Mouse (Mus musculus): ENCODE results near the gene Irf4. TPM values are rescaled to one million over a fixed set of nuclear protein-coding genes. Genes with fewer than 3 reads are reported as not detected.

Gene Irf4
- polyA plus RNA-seq (2014; fragmentation: Nextera tagmentation; extraction: Ambion mirVana): 0.03 TPM in 1 of 2 replicates, not detected in the other

- no peaks in the 10 kb centered on the region for H3K9me3 ChIP-seq (replicated peaks; ENCODE audit: control insufficient read depth, low read length)
- peaks cover 52% of the 10 kb centered on the region for H3K27me3 ChIP-seq (ENCODE audit: control insufficient read depth, insufficient read depth, low read length)
- no peaks in the 10 kb centered on the region for H3K36me3 ChIP-seq (ENCODE audit: control insufficient read depth, insufficient read depth, low read length)
- H3K4me2 ChIP-seq: peak within 1 kb of the TSS; percentile 83
- H3K9ac ChIP-seq (ENCODE audit: low read depth, low read length): no peak within 1 kb of the TSS
- H3K4me3 ChIP-seq (ENCODE audit: low read depth, low read length): peak within 1 kb of the TSS; percentile 51
- H3K4me1 ChIP-seq (ENCODE audit: control insufficient read depth, insufficient read depth, low read length): peaks cover 6% of the 10 kb centered on the region
- peak; percentile 57 for ATAC-seq (replicated peaks; ENCODE audit: insufficient number of reproducible peaks, low FRiP score, low TSS enrichment)
- no peak within 1 kb of the TSS for H3K27ac ChIP-seq (ENCODE audit: low read depth, low read length)
- 2% methylated on average over 21 of the region's 21 CpGs for WGBS (ENCODE audit: insufficient replicate concordance)
Observed at GRCm38 (mm10) chr13:30749021-30749556, at the start of gene Irf4. Irf4 (plus strand) TSS chr13:30749226.

- Histone ChIP-seq H3K9me3 (replicated peaks; ENCODE audit: control insufficient read depth, low read length) (no peaks in the 10 kb centered on the region), H3K4me3 (ENCODE audit: low read depth, low read length) (no peak overlapping the region), H3K4me1 (ENCODE audit: control insufficient read depth, insufficient read depth, low read length) (no peaks in the 10 kb centered on the region), H3K4me2 (no peak overlapping the region), H3K27me3 (ENCODE audit: control insufficient read depth, insufficient read depth, low read length) (no peaks in the 10 kb centered on the region), H3K36me3 (ENCODE audit: control insufficient read depth, insufficient read depth, low read length) (0 out of 2 replicates have a peak, but pooled peaks cover 2% of the 10 kb centered on the region), H3K9ac (ENCODE audit: low read depth, low read length) (no peak overlapping the region), H3K27ac (ENCODE audit: low read depth, low read length) (no peak overlapping the region)
- 87% methylated on average over 5 of the region's 5 CpGs for WGBS (ENCODE audit: insufficient replicate concordance)
- ATAC-seq (replicated peaks; ENCODE audit: insufficient number of reproducible peaks, low FRiP score, low TSS enrichment): no peak
Observed at GRCm38 (mm10) chr13:30702695-30703094, 46.3 kb upstream of the Irf4 start.

- no peaks in the 10 kb centered on the region for H3K27me3 ChIP-seq (ENCODE audit: control insufficient read depth, insufficient read depth, low read length)
- 0 out of 2 replicates have a peak, but pooled peaks cover 2% of the 10 kb centered on the region for H3K36me3 ChIP-seq (ENCODE audit: control insufficient read depth, insufficient read depth, low read length)
- H3K4me1 ChIP-seq (ENCODE audit: control insufficient read depth, insufficient read depth, low read length): no peaks in the 10 kb centered on the region
- H3K9ac ChIP-seq (ENCODE audit: low read depth, low read length): no peak overlapping the region
- H3K27ac ChIP-seq (ENCODE audit: low read depth, low read length): no peak overlapping the region
- no peak overlapping the region for H3K4me3 ChIP-seq (ENCODE audit: low read depth, low read length)
- ATAC-seq (replicated peaks; ENCODE audit: insufficient number of reproducible peaks, low FRiP score, low TSS enrichment): no peak
- 79% methylated on average over 8 of the region's 8 CpGs for WGBS (ENCODE audit: insufficient replicate concordance)
- no peaks in the 10 kb centered on the region for H3K9me3 ChIP-seq (replicated peaks; ENCODE audit: control insufficient read depth, low read length)
- H3K4me2 ChIP-seq: no peak overlapping the region
Observed at GRCm38 (mm10) chr13:30704246-30705095, 44.6 kb upstream of the Irf4 start.

GRCm38 (mm10) chr13:30711066-30711465, 38.0 kb upstream of the Irf4 start:
- Histone ChIP-seq H3K4me3 (ENCODE audit: low read depth, low read length) (no peak overlapping the region), H3K4me1 (ENCODE audit: control insufficient read depth, insufficient read depth, low read length) (no peaks in the 10 kb centered on the region), H3K9me3 (replicated peaks; ENCODE audit: control insufficient read depth, low read length) (no peaks in the 10 kb centered on the region), H3K27me3 (ENCODE audit: control insufficient read depth, insufficient read depth, low read length) (no peaks in the 10 kb centered on the region), H3K36me3 (ENCODE audit: control insufficient read depth, insufficient read depth, low read length) (no peaks in the 10 kb centered on the region), H3K9ac (ENCODE audit: low read depth, low read length) (no peak overlapping the region), H3K27ac (ENCODE audit: low read depth, low read length) (no peak overlapping the region), H3K4me2 (no peak overlapping the region)
- ATAC-seq (replicated peaks; ENCODE audit: insufficient number of reproducible peaks, low FRiP score, low TSS enrichment): no peak
- WGBS (ENCODE audit: insufficient replicate concordance): 75% methylated on average over 2 of the region's 2 CpGs

- Histone ChIP-seq H3K9ac (ENCODE audit: low read depth, low read length) (no peak overlapping the region), H3K27ac (ENCODE audit: low read depth, low read length) (no peak overlapping the region), H3K4me3 (ENCODE audit: low read depth, low read length) (no peak overlapping the region), H3K4me1 (ENCODE audit: control insufficient read depth, insufficient read depth, low read length) (no peaks in the 10 kb centered on the region), H3K36me3 (ENCODE audit: control insufficient read depth, insufficient read depth, low read length) (no peaks in the 10 kb centered on the region), H3K4me2 (no peak overlapping the region), H3K27me3 (ENCODE audit: control insufficient read depth, insufficient read depth, low read length) (no peaks in the 10 kb centered on the region), H3K9me3 (replicated peaks; ENCODE audit: control insufficient read depth, low read length) (no peaks in the 10 kb centered on the region)
- ATAC-seq (replicated peaks; ENCODE audit: insufficient number of reproducible peaks, low FRiP score, low TSS enrichment): no peak
- 94% methylated on average over 3 of the region's 3 CpGs for WGBS (ENCODE audit: insufficient replicate concordance)
Observed at GRCm38 (mm10) chr13:30711711-30712110, 37.3 kb upstream of the Irf4 start.

- no peak overlapping the region for H3K9ac ChIP-seq (ENCODE audit: low read depth, low read length)
- WGBS (ENCODE audit: insufficient replicate concordance): 77% methylated on average over 6 of the region's 6 CpGs
- no peak overlapping the region for H3K4me3 ChIP-seq (ENCODE audit: low read depth, low read length)
- ATAC-seq (replicated peaks; ENCODE audit: insufficient number of reproducible peaks, low FRiP score, low TSS enrichment): no peak
- H3K4me2 ChIP-seq: no peak overlapping the region
- no peaks in the 10 kb centered on the region for H3K9me3 ChIP-seq (replicated peaks; ENCODE audit: control insufficient read depth, low read length)
- no peaks in the 10 kb centered on the region for H3K27me3 ChIP-seq (ENCODE audit: control insufficient read depth, insufficient read depth, low read length)
- no peaks in the 10 kb centered on the region for H3K36me3 ChIP-seq (ENCODE audit: control insufficient read depth, insufficient read depth, low read length)
- H3K4me1 ChIP-seq (ENCODE audit: control insufficient read depth, insufficient read depth, low read length): no peaks in the 10 kb centered on the region
- no peak overlapping the region for H3K27ac ChIP-seq (ENCODE audit: low read depth, low read length)
Observed at GRCm38 (mm10) chr13:30712280-30712679, 36.7 kb upstream of the Irf4 start.

- Histone ChIP-seq H3K36me3 (ENCODE audit: control insufficient read depth, insufficient read depth, low read length) (no peaks in the 10 kb centered on the region), H3K9me3 (replicated peaks; ENCODE audit: control insufficient read depth, low read length) (no peaks in the 10 kb centered on the region), H3K9ac (ENCODE audit: low read depth, low read length) (no peak overlapping the region), H3K27ac (ENCODE audit: low read depth, low read length) (no peak overlapping the region), H3K27me3 (ENCODE audit: control insufficient read depth, insufficient read depth, low read length) (no peaks in the 10 kb centered on the region), H3K4me1 (ENCODE audit: control insufficient read depth, insufficient read depth, low read length) (no peaks in the 10 kb centered on the region), H3K4me2 (no peak overlapping the region), H3K4me3 (ENCODE audit: low read depth, low read length) (no peak overlapping the region)
- WGBS (ENCODE audit: insufficient replicate concordance): 67% methylated on average over 3 of the region's 3 CpGs
- no peak for ATAC-seq (replicated peaks; ENCODE audit: insufficient number of reproducible peaks, low FRiP score, low TSS enrichment)
Observed at GRCm38 (mm10) chr13:30713621-30714020, 35.4 kb upstream of the Irf4 start.

- no peak overlapping the region for H3K27ac ChIP-seq (ENCODE audit: low read depth, low read length)
- H3K9ac ChIP-seq (ENCODE audit: low read depth, low read length): no peak overlapping the region
- H3K4me1 ChIP-seq (ENCODE audit: control insufficient read depth, insufficient read depth, low read length): 0 out of 2 replicates have a peak, but pooled peaks cover 3% of the 10 kb centered on the region
- H3K27me3 ChIP-seq (ENCODE audit: control insufficient read depth, insufficient read depth, low read length): no peaks in the 10 kb centered on the region
- H3K4me3 ChIP-seq (ENCODE audit: low read depth, low read length): no peak overlapping the region
- no peaks in the 10 kb centered on the region for H3K36me3 ChIP-seq (ENCODE audit: control insufficient read depth, insufficient read depth, low read length)
- WGBS (ENCODE audit: insufficient replicate concordance): 79% methylated on average over 6 of the region's 6 CpGs
- no peak for ATAC-seq (replicated peaks; ENCODE audit: insufficient number of reproducible peaks, low FRiP score, low TSS enrichment)
- no peaks in the 10 kb centered on the region for H3K9me3 ChIP-seq (replicated peaks; ENCODE audit: control insufficient read depth, low read length)
- no peak overlapping the region for H3K4me2 ChIP-seq
Observed at GRCm38 (mm10) chr13:30714552-30714951, 34.5 kb upstream of the Irf4 start.
